Comparison of ENCODE assay signal across 21 mouse cellular contexts in the genomic region with DNA sequence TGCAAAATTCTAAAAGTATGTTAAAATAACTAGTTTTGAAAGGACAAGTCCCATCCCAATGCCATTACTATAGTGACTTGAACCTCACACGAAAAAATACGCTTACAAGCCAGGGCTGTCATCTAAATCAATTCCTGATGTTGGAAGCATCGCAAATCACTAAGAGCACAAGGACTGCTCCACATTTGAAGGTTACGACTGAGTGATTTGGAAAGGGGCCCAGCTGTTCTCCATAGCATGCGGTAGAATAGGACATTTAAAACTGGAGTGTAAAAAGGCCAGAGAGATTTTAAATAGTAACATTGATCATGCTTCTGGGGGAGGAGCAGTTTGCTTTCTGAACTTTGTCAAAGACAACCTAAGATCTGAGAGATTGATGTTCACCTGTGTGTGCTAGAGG.
DNase-seq lines count a peak whose midpoint lies in the region; ATAC-seq and TF ChIP-seq lines count a peak whose summit lies in the region.
"Had no signal": no experiment of that assay in that cellular context is flagged by ENCODE, and none has a peak within 500 bp of the region (broad histone marks: within the 10 kb centered on the region; RNA-seq: fewer than 3 reads in every experiment).

No protein-coding gene starts in this region.

- H3K9me3 ChIP-seq in kidney, embryonic 14.5 days (ENCODE audit: control insufficient read depth, low read length), result peaks cover 5% of the 10 kb centered on the region; the same call in 1 of the 2 replicates
- H3K9me3 ChIP-seq in lung, embryonic 14.5 days (ENCODE audit: low read depth, low read length), result no peaks in the 10 kb centered on the region
- H3K9me3 ChIP-seq: forebrain, embryonic 15.5 days; hindbrain, embryonic 15.5 days; midbrain, embryonic 12.5 days; neural tube, embryonic 15.5 days had no signal

- H3K9ac ChIP-seq in kidney, embryonic 14.5 days (ENCODE audit: low read depth, low read length), result no peak overlapping the region
- no peak overlapping the region for H3K9ac ChIP-seq in lung, embryonic 14.5 days
- H3K9ac ChIP-seq: forebrain, embryonic 15.5 days; hindbrain, embryonic 15.5 days; midbrain, embryonic 12.5 days; neural tube, embryonic 15.5 days had no signal

- no peak for DNase-seq in kidney, adult 18-20 months
- DNase-seq in lung, embryonic 14.5 days, result peak; percentile 79
- no peak for DNase-seq in lung, adult 18-20 months
- peak; percentile 70 for DNase-seq in adrenal gland, postnatal 10 days
- peak; percentile 4 for DNase-seq in embryo, embryonic 11 days
- DNase-seq in retina, postnatal 1 day, result no peak
- no peak for DNase-seq in adipocyte (ENCODE audit: low spot score)
- DNase-seq: B cell, adult 2 months; cerebellum, adult 11-12 months; left cerebral cortex, postnatal 4 days; right cerebral cortex, postnatal 14 days had no signal

- 25% methylated on average over 5 of the region's 5 CpGs for whole genome bisulfite sequencing in kidney, embryonic 14.5 days
- 44% methylated on average over 5 of the region's 5 CpGs for WGBS in lung, embryonic 14.5 days

- no peaks in the 10 kb centered on the region for H3K36me3 ChIP-seq in kidney, embryonic 14.5 days (ENCODE audit: control insufficient read depth, insufficient read depth, low read length)
- no peaks in the 10 kb centered on the region for H3K36me3 ChIP-seq in lung, embryonic 14.5 days (ENCODE audit: insufficient read depth)
- H3K36me3 ChIP-seq: forebrain, embryonic 15.5 days; G1E; hindbrain, embryonic 15.5 days; midbrain, embryonic 12.5 days; neural tube, embryonic 15.5 days had no signal

- no peak overlapping the region for H3K27ac ChIP-seq in kidney, embryonic 14.5 days (ENCODE audit: low read depth, low read length)
- no peak overlapping the region for H3K27ac ChIP-seq in lung, embryonic 14.5 days (ENCODE audit: low read depth)
- H3K27ac ChIP-seq: forebrain, embryonic 15.5 days; hindbrain, embryonic 15.5 days; midbrain, embryonic 12.5 days; neural tube, embryonic 15.5 days had no signal

- H3K27me3 ChIP-seq in kidney, embryonic 14.5 days (ENCODE audit: control insufficient read depth, insufficient read depth, low read length), result no peaks in the 10 kb centered on the region
- no peaks in the 10 kb centered on the region for H3K27me3 ChIP-seq in lung, embryonic 14.5 days (ENCODE audit: insufficient read depth, low read length)
- H3K27me3 ChIP-seq: CH12.LX; forebrain, embryonic 15.5 days; hindbrain, embryonic 15.5 days; midbrain, embryonic 12.5 days; neural tube, embryonic 15.5 days; Patski had no signal

- H3K4me3 ChIP-seq in kidney, embryonic 14.5 days (ENCODE audit: low read length), result no peak overlapping the region
- no peak overlapping the region for H3K4me3 ChIP-seq in lung, embryonic 14.5 days (ENCODE audit: low read depth, low read length)
- H3K4me3 ChIP-seq: forebrain, embryonic 15.5 days; hindbrain, embryonic 15.5 days; midbrain, embryonic 12.5 days; neural tube, embryonic 15.5 days had no signal

- peak; percentile 52; the same call in 1 of the 2 replicates for ATAC-seq in kidney, embryonic 14.5 days (ENCODE audit: low FRiP score, low TSS enrichment)
- peak; percentile 60; the same call in 1 of the 2 replicates for ATAC-seq in lung, embryonic 14.5 days (ENCODE audit: insufficient read depth)
- ATAC-seq: forebrain, embryonic 15.5 days; lung, postnatal 0 days; Patski had no signal

- no peak overlapping the region for H3K4me2 ChIP-seq in kidney, embryonic 14.5 days (replicated peaks; ENCODE audit: low read depth, low read length)
- no peak overlapping the region for H3K4me2 ChIP-seq in lung, embryonic 14.5 days
- H3K4me2 ChIP-seq: forebrain, embryonic 15.5 days; heart, embryonic 11.5 days; hindbrain, embryonic 15.5 days; midbrain, embryonic 12.5 days; neural tube, embryonic 15.5 days had no signal

- TF ChIP-seq CTCF in lung, embryonic 14.5 days (IDR thresholded peaks at IDR 0.05; ENCODE audit: low read depth), result no peak

- H3K4me1 ChIP-seq in kidney, embryonic 14.5 days (ENCODE audit: control insufficient read depth, insufficient read depth, low read length), result no peaks in the 10 kb centered on the region
- no peaks in the 10 kb centered on the region for H3K4me1 ChIP-seq in lung, embryonic 14.5 days (ENCODE audit: insufficient read depth)
- H3K4me1 ChIP-seq: forebrain, embryonic 15.5 days; hindbrain, embryonic 15.5 days; midbrain, embryonic 12.5 days; neural tube, embryonic 15.5 days had no signal

Comparison
In these comparisons a context has a peak if more than half of its experiments do, and no peak if none do; other contexts are left out.
1. DNase-seq: peak in lung, embryonic 14.5 days (single experiment), adrenal gland, postnatal 10 days (single experiment) and embryo, embryonic 11 days (single experiment); none in kidney, adult 18-20 months (single experiment), lung, adult 18-20 months (0 of 2), retina, postnatal 1 day (single experiment) and adipocyte (single experiment).